Mouse (Mus musculus) adipose tissue, adult 10 weeks (tissue): ENCODE data around the gene Cygb. TPM values are rescaled to one million over a fixed set of nuclear protein-coding genes. Genes with fewer than 3 reads are reported as not detected.

Experiments
- polyA plus RNA-seq: library from polyadenylated mRNA; stranded (reverse); fragments of 350-450 nt; fragmentation: Illumina TruSeq; extraction: RNeasy Lipid Tissue Mini Kit (QIAGEN cat#74804); gene quantifications from one replicate; pipeline ENCODE4 v1.2.3, GENCODE M21; 2014; ENCODE audit warnings: low read depth, low replicate concordance

The Cygb gene
- 43.7 TPM for polyA plus RNA-seq

DNA sequence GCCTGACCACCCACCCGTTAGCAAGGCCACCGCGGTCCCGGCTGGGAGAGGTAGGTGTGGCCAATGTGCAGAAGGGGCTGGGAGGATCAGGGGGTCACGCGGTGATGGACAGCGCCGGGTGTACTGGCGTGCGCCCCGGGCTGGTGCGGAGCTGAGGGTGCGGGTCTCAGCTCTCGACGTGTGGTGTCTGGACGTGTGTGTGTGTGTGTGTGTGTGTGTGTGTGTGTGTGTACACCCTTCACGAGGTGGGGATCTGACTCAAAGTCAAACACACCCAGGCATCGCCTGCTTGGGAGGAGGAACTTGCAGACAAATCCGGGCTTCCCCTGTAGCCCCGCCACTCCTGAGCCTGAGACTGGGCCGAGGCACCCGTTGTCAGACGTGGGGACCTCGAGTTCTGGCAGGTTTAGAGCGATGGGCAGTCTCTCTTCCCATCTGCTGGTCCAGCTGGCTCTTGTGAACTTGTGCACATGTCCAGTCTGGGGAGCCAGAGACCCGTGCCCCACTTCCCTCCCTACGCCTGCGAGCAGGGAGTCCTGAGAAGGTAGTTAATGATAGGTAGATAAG, at the start of gene Cygb:
Gene Cygb, minus strand, starts transcription at position 59 of the 567 bp plus-strand sequence.

DNA sequence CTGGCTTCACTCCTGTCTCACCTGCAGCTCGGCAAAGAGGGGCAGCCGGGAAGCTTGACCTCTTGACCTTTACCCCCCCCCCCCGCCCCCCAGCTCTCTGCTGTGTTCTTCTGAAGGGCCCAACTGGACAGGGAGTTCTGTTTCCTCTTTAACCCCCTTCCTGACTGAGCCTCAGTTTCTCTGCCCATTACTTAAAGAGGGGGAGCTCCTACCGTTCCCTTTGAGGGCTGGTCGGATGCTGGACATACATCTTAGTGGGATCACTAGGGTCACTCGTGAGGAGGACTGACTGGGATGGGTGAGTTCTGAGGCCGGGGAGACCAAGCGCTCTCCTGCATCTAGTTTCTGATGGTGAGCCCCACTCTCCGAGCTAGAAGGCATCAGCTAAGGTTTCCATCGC, 879 bp downstream of the Cygb start, which contains the start of gene Prcd:
Gene Prcd, plus strand, starts transcription at position 301 of the 400 bp plus-strand sequence.

DNA sequence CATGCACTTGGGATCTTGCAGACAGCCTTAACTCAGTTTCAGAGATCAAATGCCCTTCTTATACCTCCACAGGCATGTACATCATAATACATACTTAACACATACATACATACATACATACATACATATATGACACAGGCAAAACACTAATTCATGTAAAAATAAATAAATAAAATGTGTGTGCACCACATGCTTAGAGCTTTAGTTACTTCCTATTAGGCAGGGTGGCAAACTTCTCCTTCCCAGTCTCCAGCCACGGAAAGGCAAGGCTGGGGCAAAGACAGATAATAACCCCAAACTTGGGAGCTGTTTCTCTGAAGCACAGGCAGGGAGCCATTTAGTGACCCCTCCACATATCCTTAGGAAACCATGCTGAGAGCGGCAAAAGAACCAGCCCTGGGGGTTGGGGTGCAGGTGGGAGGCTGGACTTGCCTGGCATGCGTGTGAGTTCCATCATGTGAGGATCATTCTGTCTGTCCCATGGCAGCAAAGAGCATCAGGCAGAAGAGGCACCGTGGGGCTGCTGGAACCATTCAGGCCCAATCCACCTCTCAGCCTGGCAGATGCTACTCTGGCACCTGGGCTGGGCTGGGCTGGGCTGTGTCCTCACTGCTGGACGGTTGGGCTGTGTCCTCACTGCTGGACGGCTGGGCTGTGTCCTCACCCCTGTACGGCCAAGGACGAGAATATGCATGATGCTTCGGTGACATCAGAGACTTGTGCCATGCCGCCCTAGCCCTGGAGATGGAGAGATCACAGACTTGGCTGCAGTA, 27.6 kb downstream of the Cygb start, which contains the start of gene Rhbdf2:
Gene Rhbdf2, minus strand, starts transcription at position 721 of the 773 bp plus-strand sequence.

Other genes starting within 250 kb of the Cygb start
- 13.9 TPM for gene Rnf157, start 241.3 kb downstream of the Cygb start, polyA plus RNA-seq
- 69.7 TPM for gene Ubald2, start 220.2 kb downstream of the Cygb start, polyA plus RNA-seq
- gene Qrich2, start 188.1 kb downstream of the Cygb start, polyA plus RNA-seq: 7.1 TPM
- gene Prpsap1, start 160.1 kb downstream of the Cygb start, polyA plus RNA-seq: 63.6 TPM
- 15.7 TPM for gene Sphk1, start 123.4 kb downstream of the Cygb start, polyA plus RNA-seq
- 17.5 TPM for gene Ube2o, start 72.9 kb downstream of the Cygb start, polyA plus RNA-seq
- gene Aanat, start 67.9 kb downstream of the Cygb start, polyA plus RNA-seq: not detected
- gene Rhbdf2, start 27.3 kb downstream of the Cygb start, polyA plus RNA-seq: 14.5 TPM
- 3.3 TPM for gene Prcd, start 779 bp downstream of the Cygb start, polyA plus RNA-seq
- gene St6galnac1, start 121.2 kb upstream of the Cygb start, polyA plus RNA-seq: not detected
- gene Mxra7, start 173.7 kb upstream of the Cygb start, polyA plus RNA-seq: 15.9 TPM
- 27.8 TPM for gene Mettl23, start 189.0 kb upstream of the Cygb start, polyA plus RNA-seq
- gene Jmjd6, start 189.1 kb upstream of the Cygb start, polyA plus RNA-seq: 29.4 TPM
- gene Mfsd11, start 198.1 kb upstream of the Cygb start, polyA plus RNA-seq: 41.4 TPM
- 261 TPM for gene Srsf2, start 198.8 kb upstream of the Cygb start, polyA plus RNA-seq